Mouse (Mus musculus) hindbrain, embryonic 14.5 days (tissue): ENCODE results near the gene Ube2s. TPM values are rescaled to one million over a fixed set of nuclear protein-coding genes. Genes with fewer than 3 reads are reported as not detected.

Experiments used
- ATAC-seq: fragments of 200-750 bp; cut with Nextera tagmentation; 2 replicates; pipeline ENCODE4 v1.8.0; 2017; ENCODE audit warnings: moderate number of reproducible peaks, mild to moderate bottlenecking, moderate TSS enrichment, moderate library complexity; ENCODE audit not compliant: low FRiP score
- DNase-seq: peaks from one replicate; pipeline ENCODE4 v3.0.0-alpha.2; 2015; ENCODE audit warnings: low spot score
- H3K27ac ChIP-seq: fragments of 300-500 bp; sonication (generic); 2 replicates; pipeline ENCODE4 v1.5.1; 2014; ENCODE audit warnings: mild to moderate bottlenecking, moderate library complexity
- H3K27me3 ChIP-seq: fragments of 300-500 bp; sonication (generic); 2 replicates; pipeline ENCODE4 v1.6.1; 2014; ENCODE audit warnings: mild to moderate bottlenecking, low read length, mixed read lengths; ENCODE audit not compliant: control insufficient read depth, insufficient read depth
- H3K36me3 ChIP-seq: fragments of 300-500 bp; sonication (generic); replicated peaks from 2 replicates; pipeline ENCODE4 v1.6.1; 2014; ENCODE audit not compliant: control insufficient read depth, insufficient read depth
- H3K4me1 ChIP-seq: fragments of 300-500 bp; sonication (generic); replicated peaks from 2 replicates; pipeline ENCODE4 v1.6.1; 2014; ENCODE audit warnings: antibody characterized with exemption, low read length, mixed read lengths; ENCODE audit not compliant: control insufficient read depth, insufficient read depth
- H3K4me2 ChIP-seq: fragments of 300-500 bp; sonication (generic); replicated peaks from 2 replicates; pipeline ENCODE4 v1.6.1; 2014; ENCODE audit warnings: mild to moderate bottlenecking, moderate library complexity
- H3K4me3 ChIP-seq: fragments of 300-500 bp; sonication (generic); replicated peaks from 2 replicates; pipeline ENCODE4 v1.5.1; 2014; ENCODE audit warnings: mild to moderate bottlenecking, low read length
- H3K9ac ChIP-seq: fragments of 300-500 bp; sonication (generic); 2 replicates; pipeline ENCODE4 v1.6.1; 2014
- H3K9me3 ChIP-seq: fragments of 300-500 bp; sonication (generic); 2 replicates; pipeline ENCODE4 v1.6.1; 2016; ENCODE audit warnings: low read length; ENCODE audit not compliant: control insufficient read depth
- WGBS: fragments of 180-500 bp; shearing (Covaris S2); extraction: QIAGEN DNeasy Blood & Tissue Kit; methylation state at CpG from one replicate; pipeline ENCODE4 v1.1.7; 2014; 5-methylcytosine and 5-hydroxymethylcytosine counted together
- polyA plus RNA-seq: library from polyadenylated mRNA; unstranded; fragments of >200 nt; fragmentation: Nextera tagmentation; extraction: Ambion mirVana; gene quantifications from 2 replicates; pipeline ENCODE4 v1.2.1, GENCODE M21; 2014

Ube2s gene
- polyA plus RNA-seq, 1 experiment from 2014 or later = 285 TPM

- WGBS = 86% methylated on average over 14 of the region's 14 CpGs
Observed at GRCm38 (mm10) chr7:4783667-4784268, 28.6 kb downstream of the Ube2s start.

DNA sequence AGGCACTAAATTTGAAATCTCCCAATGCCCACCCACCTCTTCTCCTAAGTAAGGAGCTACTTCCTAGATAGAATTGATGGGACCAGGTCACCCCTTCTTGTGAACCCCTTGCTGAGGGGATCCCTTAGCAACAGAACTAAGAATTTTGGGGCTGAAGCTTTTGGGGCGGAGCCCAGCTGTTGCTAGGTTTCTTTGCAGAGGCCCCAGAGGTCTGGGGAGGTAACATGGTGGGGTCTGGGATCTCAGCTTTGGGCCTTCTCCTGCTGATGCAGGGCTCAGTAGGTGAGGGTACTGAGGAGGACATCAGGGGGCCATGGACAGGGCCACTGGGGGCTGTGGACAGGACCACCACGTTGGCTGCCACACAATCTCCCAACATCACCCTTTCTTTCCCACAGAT is 29.6 kb downstream of the Ube2s start, which contains the start of the genes Il11 and Tmem190:
TSS of gene Il11 (minus strand) at position 101 of the 400 bp plus-strand sequence.
TSS of gene Tmem190 (plus strand) at position 179 of the 400 bp plus-strand sequence.
- Histone ChIP-seq H3K4me2 (no peak within 1 kb of the TSS), H3K27me3 (peaks cover 18% of the 10 kb centered on the region), H3K9ac (no peak within 1 kb of the TSS)

More at GRCm38 (mm10) chr7:4783667-4784268, 28.6 kb downstream of the Ube2s start:
- no peak overlapping the region for H3K4me2 ChIP-seq
- ATAC-seq (no peak), DNase-seq (no peak)
- no peak overlapping the region for H3K9ac ChIP-seq
- H3K4me3 ChIP-seq = no peak overlapping the region
- no peaks in the 10 kb centered on the region for H3K36me3 ChIP-seq
- no peak overlapping the region for H3K27ac ChIP-seq
- H3K27me3 ChIP-seq = peaks cover 13% of the 10 kb centered on the region
- no peaks in the 10 kb centered on the region for H3K9me3 ChIP-seq
- peaks cover 6% of the 10 kb centered on the region; the same call in 1 of the 2 replicates for H3K4me1 ChIP-seq

GRCm38 (mm10) chr7:4782130-4782529 is 30.3 kb downstream of the Ube2s start:
- Histone ChIP-seq H3K4me1 (0 out of 2 replicates have a peak, but pooled peaks cover 5% of the 10 kb centered on the region), H3K4me3 (no peak overlapping the region), H3K36me3 (no peaks in the 10 kb centered on the region), H3K27ac (no peak overlapping the region), H3K9me3 (no peaks in the 10 kb centered on the region), H3K27me3 (peaks cover 24% of the 10 kb centered on the region), H3K4me2 (no peak overlapping the region), H3K9ac (no peak overlapping the region)
- DNase-seq (no peak), ATAC-seq (no peak)
- WGBS = 64% methylated on average over 3 of the region's 3 CpGs

More for the DNA sequence above, 29.6 kb downstream of the Ube2s start, which contains the start of the genes Il11 and Tmem190:
- no peaks in the 10 kb centered on the region for H3K36me3 ChIP-seq
- H3K9me3 ChIP-seq = no peaks in the 10 kb centered on the region
- no peak within 1 kb of the TSS for H3K4me3 ChIP-seq
- WGBS = 68% methylated on average over 2 of the region's 2 CpGs
- H3K27ac ChIP-seq = no peak within 1 kb of the TSS
- DNase-seq (no peak), ATAC-seq (no peak)
- H3K4me1 ChIP-seq = 0 out of 2 replicates have a peak, but pooled peaks cover 2% of the 10 kb centered on the region

- Histone ChIP-seq H3K9me3 (no peaks in the 10 kb centered on the region), H3K27me3 (peaks cover 46% of the 10 kb centered on the region), H3K9ac (no peak overlapping the region), H3K4me2 (no peak overlapping the region), H3K4me1 (0 out of 2 replicates have a peak, but pooled peaks cover 5% of the 10 kb centered on the region), H3K27ac (no peak overlapping the region), H3K4me3 (no peak overlapping the region), H3K36me3 (no peaks in the 10 kb centered on the region)
- WGBS = 62% methylated on average over 5 of the region's 5 CpGs
- no peak for DNase-seq
- no peak for ATAC-seq
Observed at GRCm38 (mm10) chr7:4779921-4780320, 32.5 kb downstream of the Ube2s start.

GRCm38 (mm10) chr7:4777851-4778637 is 34.3 kb downstream of the Ube2s start:
- Histone ChIP-seq H3K4me1 (0 out of 2 replicates have a peak, but pooled peaks cover 5% of the 10 kb centered on the region), H3K27me3 (peaks cover 51% of the 10 kb centered on the region), H3K9ac (no peak overlapping the region), H3K4me2 (no peak overlapping the region), H3K9me3 (no peaks in the 10 kb centered on the region), H3K4me3 (no peak overlapping the region), H3K27ac (no peak overlapping the region), H3K36me3 (no peaks in the 10 kb centered on the region)
- WGBS = 4% methylated on average over 19 of the region's 20 CpGs
- DNase-seq (no peak), ATAC-seq (no peak)

DNA sequence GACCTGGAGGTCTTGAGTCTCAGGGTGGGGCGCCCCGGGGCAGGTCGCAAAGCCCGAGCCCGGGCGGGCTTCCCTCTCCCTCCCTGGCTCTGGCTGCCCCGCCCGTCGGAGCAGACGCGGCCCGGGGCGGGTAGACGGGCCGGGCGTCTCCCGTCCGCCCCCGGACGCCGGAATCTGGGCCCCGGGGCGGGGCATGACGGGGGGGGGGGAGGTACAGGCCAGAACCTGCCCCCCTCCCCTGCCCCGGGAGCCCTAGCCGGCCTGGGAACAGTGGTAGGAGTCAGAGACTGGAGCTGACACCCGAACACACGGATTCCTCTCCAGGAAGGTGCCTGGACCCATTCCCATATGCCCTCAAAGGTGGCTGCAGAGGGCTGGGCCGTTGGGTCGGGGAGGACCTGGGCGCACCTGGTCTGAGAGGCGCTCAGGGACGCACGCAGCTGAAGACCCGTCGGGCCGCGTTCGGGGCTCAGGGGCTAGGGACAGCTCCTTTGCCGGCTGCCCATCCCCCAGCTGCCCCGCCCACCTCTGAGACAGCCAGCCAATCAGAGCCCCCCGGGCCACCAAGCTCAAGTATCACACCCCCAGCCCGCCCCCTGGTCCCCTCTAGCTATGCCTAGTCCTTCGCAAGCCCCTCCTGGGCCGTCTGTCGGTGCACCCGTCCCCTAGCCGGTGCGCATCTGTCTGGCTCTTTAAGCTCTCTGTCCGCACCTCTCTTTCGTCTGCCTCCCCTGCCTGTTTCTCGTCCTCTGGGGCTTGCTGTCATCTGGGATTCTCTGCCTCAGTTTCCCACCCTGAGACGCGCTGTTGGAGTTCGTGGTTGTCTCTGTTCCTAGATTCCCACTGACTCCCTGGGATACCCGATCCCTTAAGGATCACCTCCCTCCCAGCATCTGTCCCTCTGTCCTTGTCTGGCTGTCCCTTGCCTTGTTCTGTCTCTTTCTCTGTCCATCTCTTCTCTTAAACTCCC is 35.2 kb downstream of the Ube2s start:
- DNase-seq (peak; percentile 47), ATAC-seq (peak; percentile 71)
- Histone ChIP-seq H3K27me3 (peaks cover 51% of the 10 kb centered on the region), H3K36me3 (no peaks in the 10 kb centered on the region), H3K9ac (peak overlapping the region; percentile 22), H3K4me2 (peak overlapping the region; percentile 51), H3K27ac (no peak overlapping the region), H3K9me3 (no peaks in the 10 kb centered on the region), H3K4me3 (peak overlapping the region; percentile 34), H3K4me1 (0 out of 2 replicates have a peak, but pooled peaks cover 5% of the 10 kb centered on the region)
- 1% methylated on average over 35 of the region's 56 CpGs for WGBS

DNA sequence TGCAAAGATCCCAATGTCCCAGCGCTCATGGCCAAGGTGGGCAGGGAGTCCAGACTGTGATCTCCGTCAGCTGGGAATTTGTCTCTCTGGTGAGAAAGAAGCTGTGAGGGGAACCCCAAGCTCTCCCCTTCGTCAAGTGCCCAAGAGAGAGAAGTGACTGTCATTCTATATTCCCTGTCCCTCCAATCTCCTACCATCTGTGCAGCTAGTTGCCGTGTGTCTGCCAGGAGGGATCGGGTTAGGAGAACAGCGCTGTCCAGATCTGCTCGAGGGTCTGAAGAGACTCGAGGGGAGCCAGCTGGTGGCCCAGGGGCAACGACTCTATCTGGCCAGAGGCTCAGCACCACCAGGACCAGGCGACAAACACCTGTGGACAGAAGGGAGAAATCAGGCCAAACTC is 36.3 kb downstream of the Ube2s start:
- Histone ChIP-seq H3K4me2 (no peak overlapping the region), H3K9me3 (no peaks in the 10 kb centered on the region), H3K4me1 (0 out of 2 replicates have a peak, but pooled peaks cover 5% of the 10 kb centered on the region), H3K27me3 (peaks cover 51% of the 10 kb centered on the region), H3K36me3 (no peaks in the 10 kb centered on the region), H3K4me3 (no peak overlapping the region), H3K9ac (no peak overlapping the region), H3K27ac (no peak overlapping the region)
- no peak for ATAC-seq
- DNase-seq = no peak
- 54% methylated on average over 10 of the region's 10 CpGs for WGBS

DNA sequence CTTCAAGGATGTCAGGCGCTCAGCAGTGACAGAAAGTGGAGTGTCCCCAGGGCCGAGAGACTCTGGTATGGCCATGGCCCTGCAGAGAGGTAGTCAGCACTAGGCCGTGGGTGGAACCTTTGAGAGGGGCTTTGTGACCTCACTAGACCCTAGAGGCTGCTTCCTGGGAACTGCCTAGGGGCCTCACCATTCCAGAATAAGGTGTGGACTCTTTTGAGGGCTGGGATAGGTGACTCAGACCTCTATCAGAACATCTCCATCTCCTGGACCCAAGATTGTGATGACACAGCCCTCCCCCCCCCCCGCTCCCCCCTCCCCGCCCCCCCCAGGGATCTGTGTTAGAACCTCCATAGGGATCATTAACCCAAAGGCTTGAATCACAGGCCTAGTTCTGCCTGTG is 41.2 kb downstream of the Ube2s start, which contains the start of gene Fam71e2:
TSS of gene Fam71e2 (minus strand) at position 101 of the 400 bp plus-strand sequence.
- H3K4me1 ChIP-seq = no peaks in the 10 kb centered on the region
- no peak for DNase-seq
- H3K36me3 ChIP-seq = no peaks in the 10 kb centered on the region
- ATAC-seq = no peak
- H3K27ac ChIP-seq = no peak within 1 kb of the TSS
- WGBS = 89% methylated on average over 4 of the region's 5 CpGs
- H3K4me2 ChIP-seq = no peak within 1 kb of the TSS
- no peaks in the 10 kb centered on the region for H3K9me3 ChIP-seq
- H3K4me3 ChIP-seq = no peak within 1 kb of the TSS
- H3K27me3 ChIP-seq = peaks cover 18% of the 10 kb centered on the region
- H3K9ac ChIP-seq = no peak within 1 kb of the TSS
